Mouse (Mus musculus): ENCODE data around the gene Mamdc4. TPM values are rescaled to one million over a fixed set of nuclear protein-coding genes. Genes with fewer than 3 reads are reported as not detected.

Mamdc4 gene
- total RNA-seq (2021) = 1 to 10 TPM in 1 of 2 experiments, under 1 TPM in 1; 0.60 to 2.2 TPM
- 1.6 and 8.5 TPM in 2 replicates for polyA plus RNA-seq (2012; rRNA removed)
- long read RNA-seq = 0 reads

DNA sequence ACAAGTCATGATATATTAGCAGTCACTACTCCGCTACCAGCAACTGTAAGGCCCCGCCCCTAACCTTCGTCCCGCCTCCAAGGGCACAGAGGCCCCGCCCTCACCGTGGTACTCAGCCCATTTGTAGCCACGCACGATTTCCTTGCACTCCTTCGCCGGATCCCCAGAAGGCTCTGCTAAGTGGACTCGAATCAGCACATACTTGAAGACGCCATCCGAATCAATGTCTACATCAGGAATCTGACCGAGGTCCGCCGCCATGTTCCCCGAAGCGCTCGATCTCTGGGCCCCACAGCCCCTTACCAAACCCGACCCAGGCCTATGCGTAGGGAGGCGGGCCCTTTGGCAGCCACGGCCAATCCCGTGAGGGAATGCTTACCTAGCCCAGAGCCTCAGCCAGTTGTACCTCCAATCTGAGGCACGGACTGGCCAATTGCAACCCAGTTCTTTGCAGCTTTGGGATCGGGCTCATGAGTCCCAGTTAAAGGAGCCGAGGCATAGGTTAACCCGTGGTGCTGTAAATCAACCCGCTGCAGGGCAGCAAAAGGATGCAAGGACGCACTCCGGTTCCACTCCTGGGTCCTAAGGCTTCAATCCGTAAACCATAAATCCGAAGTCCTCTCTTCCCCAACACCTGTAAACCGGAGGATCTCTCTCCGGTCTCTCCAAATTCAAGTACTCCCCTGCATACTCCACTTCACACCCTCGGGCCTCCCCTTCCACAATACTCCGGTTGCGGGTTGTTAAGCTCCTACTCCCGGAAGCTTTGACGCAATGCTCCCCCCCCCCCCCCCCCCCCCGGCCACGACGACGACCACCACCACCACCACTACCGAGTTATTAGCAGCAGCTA is at the start of gene Mamdc4, which contains the start of gene Phpt1:
TSS of gene Mamdc4 (minus strand) at position 267 of the 853 bp plus-strand sequence.
TSS of gene Phpt1 (minus strand) at position 646 of the 853 bp plus-strand sequence.
- Histone ChIP-seq H3K4me1 (ENCODE audit: control insufficient read depth, insufficient read depth, low read length) (peaks cover 1% of the 10 kb centered on the region), H3K27me3 (ENCODE audit: control insufficient read depth, insufficient read depth, low read length) (peaks cover 25% of the 10 kb centered on the region), H3K79me2 (replicated peaks; ENCODE audit: control insufficient read depth, insufficient read depth, low read length) (no peaks in the 10 kb centered on the region), H3K36me3 (ENCODE audit: control insufficient read depth, insufficient read depth, low read length) (no peaks in the 10 kb centered on the region), H3K27ac (peak within 1 kb of the TSS; percentile 98), H3K9ac (ENCODE audit: low read depth, low read length) (peak within 1 kb of the TSS; percentile 88), H3K4me3 (peak within 1 kb of the TSS; percentile 88)
- TF ChIP-seq EP300 (IDR thresholded peaks at IDR 0.05; ENCODE audit: insufficient read depth, low read depth, low read length) (peak; percentile 41; the same call in 1 of the 2 replicates), CTCF (IDR thresholded peaks at IDR 0.05) (no peak), POLR2A (IDR thresholded peaks at IDR 0.05; ENCODE audit: insufficient read depth, low read depth, low read length) (peak; percentile 81)
- intact Hi-C loops (cut with DNase I) = no loop called here
- WGBS = 1% methylated on average over 43 of the region's 45 CpGs
- peak; percentile 97 to 98 for DNase-seq

DNA sequence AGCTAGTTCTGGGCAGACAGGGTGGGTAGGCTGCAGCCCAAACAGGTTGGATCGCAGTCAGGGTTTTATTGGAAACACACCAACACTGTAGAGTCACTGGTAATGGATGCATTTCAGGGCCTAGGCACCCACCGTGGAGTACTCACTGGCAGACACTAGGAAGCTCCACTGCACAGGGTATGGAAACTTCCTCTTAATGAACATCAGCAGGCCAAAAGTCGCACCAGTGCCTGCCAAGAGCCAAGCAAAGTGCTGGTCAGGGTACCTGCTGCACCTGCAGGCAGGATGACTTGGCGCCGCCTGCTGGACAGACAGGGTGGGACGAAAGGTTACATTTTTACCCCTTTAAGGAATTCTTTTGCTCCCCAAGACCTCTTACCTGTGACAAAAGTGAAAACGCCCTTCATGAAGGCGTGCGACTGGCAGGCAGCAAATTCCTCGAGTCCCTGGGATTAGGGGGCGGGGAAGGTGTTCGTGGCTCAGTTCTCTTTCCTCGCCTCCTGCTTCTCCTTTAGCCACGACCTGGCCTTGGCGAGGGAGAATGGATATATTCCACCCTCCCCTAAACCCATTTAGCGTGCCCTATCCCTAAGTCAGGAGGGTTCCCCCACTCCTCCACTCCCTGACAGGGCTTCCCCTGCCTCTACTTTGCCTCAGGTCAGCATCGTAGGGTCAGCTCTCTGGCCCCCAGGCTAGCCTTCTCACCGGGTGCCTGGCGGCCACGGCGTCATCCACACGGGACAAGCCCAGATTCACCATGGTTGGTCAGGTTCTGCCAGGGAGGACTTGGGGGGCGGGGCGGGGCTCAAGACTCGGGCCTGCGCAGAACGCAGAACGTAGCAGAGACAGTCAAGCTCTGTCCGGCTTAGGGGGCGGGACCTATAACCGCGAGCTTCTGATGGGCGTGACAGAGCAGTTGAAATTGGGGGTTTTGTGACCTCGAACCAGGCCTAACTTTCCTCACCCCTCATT is 46.9 kb upstream of the Mamdc4 start, which contains the start of gene Tmem141:
TSS of gene Tmem141 (minus strand) at position 777 of the 972 bp plus-strand sequence.
- peak within 1 kb of the TSS; percentile 83 for H3K27ac ChIP-seq
- H3K27me3 ChIP-seq (ENCODE audit: control insufficient read depth, insufficient read depth, low read length) = no peaks in the 10 kb centered on the region; the same call in 1 of the 2 replicates
- peaks cover 2% of the 10 kb centered on the region for H3K4me1 ChIP-seq (ENCODE audit: control insufficient read depth, insufficient read depth, low read length)
- peak within 1 kb of the TSS; percentile 64 for H3K9ac ChIP-seq (ENCODE audit: low read depth, low read length)
- H3K79me2 ChIP-seq (replicated peaks; ENCODE audit: control insufficient read depth, insufficient read depth, low read length) = no peaks in the 10 kb centered on the region
- peak; percentile 87 to 90 for DNase-seq
- WGBS = 9% methylated on average over 34 of the region's 34 CpGs
- H3K4me3 ChIP-seq = peak within 1 kb of the TSS; percentile 60
- intact Hi-C loops (cut with DNase I) = no loop called here
- no peaks in the 10 kb centered on the region for H3K36me3 ChIP-seq (ENCODE audit: control insufficient read depth, insufficient read depth, low read length)
- peak; percentile 80 for TF ChIP-seq CTCF (IDR thresholded peaks at IDR 0.05)
- TF ChIP-seq POLR2A (IDR thresholded peaks at IDR 0.05; ENCODE audit: insufficient read depth, low read depth, low read length) = peak; percentile 57
- 0 out of 2 replicates have a peak, but pooled peaks have one; percentile 8 for TF ChIP-seq EP300 (IDR thresholded peaks at IDR 0.05; ENCODE audit: insufficient read depth, low read depth, low read length)

DNA sequence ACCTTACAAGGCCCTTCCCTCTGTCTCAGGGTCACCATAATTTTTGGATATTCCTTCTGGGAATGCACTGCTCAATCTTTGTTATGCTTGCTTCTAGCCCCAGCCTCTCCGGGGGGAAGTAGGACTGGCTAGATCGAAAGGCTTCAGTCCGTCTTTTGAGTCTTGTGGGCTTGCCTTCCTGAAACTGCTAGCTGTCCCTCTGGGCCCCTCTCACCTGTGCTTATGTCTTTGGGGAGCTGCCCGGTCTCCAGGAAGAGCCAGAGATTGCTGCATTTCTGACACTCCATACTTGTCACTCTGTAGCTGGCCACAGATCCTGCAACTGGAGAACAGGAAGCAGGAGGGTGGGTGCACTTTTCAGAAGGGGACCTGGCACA is 46.2 kb upstream of the Mamdc4 start:
- 63% methylated on average over 4 of the region's 4 CpGs for WGBS
- Histone ChIP-seq H3K79me2 (replicated peaks; ENCODE audit: control insufficient read depth, insufficient read depth, low read length) (no peaks in the 10 kb centered on the region), H3K4me1 (ENCODE audit: control insufficient read depth, insufficient read depth, low read length) (peaks cover 2% of the 10 kb centered on the region), H3K4me3 (no peak overlapping the region; the same call in 1 of the 2 replicates), H3K9ac (ENCODE audit: low read depth, low read length) (no peak overlapping the region), H3K27me3 (ENCODE audit: control insufficient read depth, insufficient read depth, low read length) (peaks cover 6% of the 10 kb centered on the region; the same call in 1 of the 2 replicates), H3K27ac (no peak overlapping the region; the same call in 1 of the 2 replicates), H3K36me3 (ENCODE audit: control insufficient read depth, insufficient read depth, low read length) (no peaks in the 10 kb centered on the region)
- intact Hi-C loops (cut with DNase I) = no loop called here
- no peak for DNase-seq
- no peak for TF ChIP-seq POLR2A (IDR thresholded peaks at IDR 0.05; ENCODE audit: insufficient read depth, low read depth, low read length)
- TF ChIP-seq CTCF (IDR thresholded peaks at IDR 0.05) = no peak
- TF ChIP-seq EP300 (IDR thresholded peaks at IDR 0.05; ENCODE audit: insufficient read depth, low read depth, low read length) = no peak

DNA sequence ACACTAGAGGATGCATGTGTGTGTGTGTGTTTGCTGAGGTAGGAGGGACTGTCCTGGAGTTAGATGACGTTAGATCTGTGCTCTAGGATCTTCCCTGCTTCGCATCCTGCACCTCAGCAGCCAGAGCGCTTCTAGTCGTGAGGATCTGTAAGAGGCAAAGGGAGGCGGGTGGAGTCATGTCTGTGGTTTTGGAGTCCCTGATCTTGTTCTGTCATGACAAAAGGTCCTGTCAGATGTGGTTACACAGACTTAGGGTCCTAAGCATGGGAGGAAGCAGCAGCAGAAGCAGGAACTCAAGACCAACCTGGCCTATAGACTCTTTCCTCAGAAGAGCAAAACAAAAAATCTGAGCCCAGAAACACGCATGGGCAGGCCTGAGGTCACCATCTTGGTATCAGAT is 45.7 kb upstream of the Mamdc4 start:
- DNase-seq = no peak
- peaks cover 7% of the 10 kb centered on the region; the same call in 1 of the 2 replicates for H3K27me3 ChIP-seq (ENCODE audit: control insufficient read depth, insufficient read depth, low read length)
- no peak overlapping the region for H3K27ac ChIP-seq
- 76% methylated on average over 6 of the region's 6 CpGs for WGBS
- TF ChIP-seq EP300 (IDR thresholded peaks at IDR 0.05; ENCODE audit: insufficient read depth, low read depth, low read length) (no peak), POLR2A (IDR thresholded peaks at IDR 0.05; ENCODE audit: insufficient read depth, low read depth, low read length) (no peak), CTCF (IDR thresholded peaks at IDR 0.05) (no peak)
- H3K4me3 ChIP-seq = no peak overlapping the region
- peaks cover 2% of the 10 kb centered on the region for H3K4me1 ChIP-seq (ENCODE audit: control insufficient read depth, insufficient read depth, low read length)
- intact Hi-C loops (cut with DNase I) = no loop called here
- H3K9ac ChIP-seq (ENCODE audit: low read depth, low read length) = no peak overlapping the region
- H3K36me3 ChIP-seq (ENCODE audit: control insufficient read depth, insufficient read depth, low read length) = no peaks in the 10 kb centered on the region
- H3K79me2 ChIP-seq (replicated peaks; ENCODE audit: control insufficient read depth, insufficient read depth, low read length) = no peaks in the 10 kb centered on the region

DNA sequence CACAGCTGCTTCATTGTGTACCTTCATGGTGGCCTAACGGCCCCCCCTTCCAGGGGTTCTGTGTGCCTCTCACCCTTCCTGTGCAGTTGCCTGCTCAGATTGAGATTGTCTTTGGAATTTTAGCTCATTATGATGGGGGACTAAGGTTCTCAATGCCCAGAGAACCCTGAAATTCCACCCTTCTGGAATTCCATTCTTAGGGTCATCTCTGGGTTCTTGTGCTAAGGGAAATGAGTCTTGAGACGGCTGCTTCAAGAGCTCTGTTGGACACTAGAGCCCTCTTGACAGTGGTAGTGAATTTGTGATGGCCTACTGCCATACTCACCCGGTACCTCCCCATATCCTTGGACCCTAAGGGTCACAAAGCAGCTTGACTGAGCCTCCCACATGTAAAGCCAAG is 42.9 kb upstream of the Mamdc4 start, which contains the start of gene Ccdc183:
TSS of gene Ccdc183 (minus strand) at position 101 of the 400 bp plus-strand sequence.
- intact Hi-C loops (cut with DNase I) = no loop called here
- Histone ChIP-seq H3K9ac (ENCODE audit: low read depth, low read length) (no peak within 1 kb of the TSS), H3K4me1 (ENCODE audit: control insufficient read depth, insufficient read depth, low read length) (peaks cover 2% of the 10 kb centered on the region), H3K4me3 (no peak within 1 kb of the TSS), H3K27ac (no peak within 1 kb of the TSS), H3K79me2 (replicated peaks; ENCODE audit: control insufficient read depth, insufficient read depth, low read length) (no peaks in the 10 kb centered on the region), H3K27me3 (ENCODE audit: control insufficient read depth, insufficient read depth, low read length) (peaks cover 7% of the 10 kb centered on the region; the same call in 1 of the 2 replicates), H3K36me3 (ENCODE audit: control insufficient read depth, insufficient read depth, low read length) (no peaks in the 10 kb centered on the region)
- DNase-seq = no peak
- 75% methylated on average over 3 of the region's 3 CpGs for WGBS
- no peak for TF ChIP-seq EP300 (IDR thresholded peaks at IDR 0.05; ENCODE audit: insufficient read depth, low read depth, low read length)
